ENCODE assay signal across 16 mouse cellular contexts in the genomic region with DNA sequence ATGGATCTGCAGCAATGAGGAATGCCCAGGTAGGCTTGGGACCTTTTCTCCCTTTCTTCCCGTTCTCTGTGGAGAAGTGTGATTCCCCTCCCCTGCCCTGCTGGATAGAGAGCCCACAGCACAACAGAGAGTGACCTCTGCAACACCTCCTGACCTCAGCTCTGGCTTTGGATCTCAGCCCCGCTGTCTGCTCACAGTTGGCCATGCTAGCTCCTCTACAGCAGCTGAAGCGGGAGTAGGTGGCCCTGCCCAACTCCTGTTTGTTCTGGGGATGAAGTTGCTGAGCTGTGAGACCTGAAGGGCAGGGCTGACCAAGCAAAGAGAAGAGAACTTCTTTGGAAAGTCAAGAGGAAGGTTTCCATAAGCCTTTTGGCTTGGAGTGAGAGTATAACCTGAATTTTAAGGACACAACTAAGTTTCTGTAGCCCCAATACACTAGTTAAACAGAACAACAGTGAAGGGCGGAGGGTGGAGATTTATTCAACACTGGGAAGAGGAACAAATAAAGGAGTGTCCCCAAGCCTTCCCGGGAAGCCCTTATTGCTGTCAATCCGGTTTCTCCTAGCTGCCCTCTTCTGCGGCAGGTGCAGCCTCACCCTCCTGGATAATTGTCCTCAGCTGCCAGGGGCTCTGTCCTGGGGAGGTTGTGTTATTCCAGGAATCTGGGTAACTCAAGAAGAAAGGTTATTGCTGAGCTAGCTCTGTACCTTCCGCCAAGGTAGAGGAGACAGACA. TPM values are rescaled to one million over a fixed set of nuclear protein-coding genes. Genes with fewer than 3 reads are reported as not detected.
A peak's percentile ranks its signal among the peaks of the same experiment; 100 is the strongest.
DNase-seq lines count a peak whose midpoint lies in the region; ATAC-seq and TF ChIP-seq lines count a peak whose summit lies in the region.
"Had no signal": no experiment of that assay in that cellular context is flagged by ENCODE, and none has a peak within 500 bp of the region (broad histone marks: within the 10 kb centered on the region; RNA-seq: fewer than 3 reads in every experiment).

No protein-coding gene starts in this region.

- H3K36me3 ChIP-seq in stomach, embryonic 14.5 days (ENCODE audit: control insufficient read depth, insufficient read depth, low read length): no peaks in the 10 kb centered on the region
- H3K36me3 ChIP-seq in forebrain, embryonic 11.5 days (ENCODE audit: control insufficient read depth, insufficient read depth, low read length): no peaks in the 10 kb centered on the region
- H3K36me3 ChIP-seq: heart, embryonic 15.5 days; hindbrain, embryonic 12.5 days; limb, embryonic 10.5 days had no signal

- ATAC-seq in stomach, embryonic 14.5 days (ENCODE audit: insufficient number of reproducible peaks, insufficient read depth, low FRiP score, low read depth): peak; percentile 71
- ATAC-seq in forebrain, embryonic 11.5 days (replicated peaks; ENCODE audit: low FRiP score): no peak

- WGBS in lung, adult 2 months: 45% methylated on average over 8 of the region's 8 CpGs
- 30% methylated on average over 8 of the region's 8 CpGs for WGBS in large intestine, adult 2 months
- 52% methylated on average over 8 of the region's 8 CpGs for WGBS in stomach, embryonic 14.5 days
- 72% methylated on average over 8 of the region's 8 CpGs for WGBS in forebrain, embryonic 11.5 days

- peak; percentile 42 for DNase-seq in lung, adult 2 months
- DNase-seq in lung, postnatal 10 days: no peak
- peak; percentile 92 for DNase-seq in ZHBTc4 (ENCODE audit: low read depth, low spot score)
- peak; percentile 82 for DNase-seq in large intestine, adult 2 months (ENCODE audit: low read depth, low spot score)
- DNase-seq in heart, postnatal 36 days: no peak
- no peak for DNase-seq in forebrain, embryonic 11.5 days (ENCODE audit: low spot score)
- DNase-seq in B cell, adult 2 months: no peak
- DNase-seq: adrenal gland, postnatal 14 days; cerebellum, adult 9-11 months; layer of hippocampus, postnatal 36 days; thymus, postnatal 14 days had no signal

- no peak overlapping the region; the same call in 1 of the 2 replicates for H3K4me2 ChIP-seq in stomach, embryonic 14.5 days (replicated peaks; ENCODE audit: low read depth, low read length)
- H3K4me2 ChIP-seq in forebrain, embryonic 11.5 days (ENCODE audit: low read depth, low read length, severe bottlenecking): no peak overlapping the region
- H3K4me2 ChIP-seq: heart, embryonic 15.5 days; hindbrain, embryonic 12.5 days had no signal

- no peak for TF ChIP-seq CTCF in lung, adult 2 months (IDR thresholded peaks at IDR 0.05; ENCODE audit: insufficient read depth, low read length)

- peak overlapping the region; percentile 88 for H3K27ac ChIP-seq in stomach, embryonic 14.5 days (ENCODE audit: low read length)
- no peak overlapping the region for H3K27ac ChIP-seq in forebrain, embryonic 11.5 days (ENCODE audit: low read depth, low read length)
- H3K27ac ChIP-seq: heart, embryonic 15.5 days; hindbrain, embryonic 12.5 days; limb, embryonic 10.5 days had no signal

- TF ChIP-seq POLR2A in lung, adult 2 months (IDR thresholded peaks at IDR 0.05; ENCODE audit: borderline replicate concordance, extremely low read depth, low read depth, low read length): no peak

- no peaks in the 10 kb centered on the region for H3K27me3 ChIP-seq in stomach, embryonic 14.5 days (ENCODE audit: control insufficient read depth, insufficient read depth, low read length)
- H3K27me3 ChIP-seq in forebrain, embryonic 11.5 days (ENCODE audit: control insufficient read depth, insufficient read depth, low read length): no peaks in the 10 kb centered on the region
- H3K27me3 ChIP-seq: hindbrain, embryonic 12.5 days had no signal

- no peak overlapping the region for H3K4me3 ChIP-seq in lung, adult 2 months (replicated peaks; ENCODE audit: extremely low read depth, low read depth, low read length)
- no peak overlapping the region for H3K4me3 ChIP-seq in stomach, embryonic 14.5 days (ENCODE audit: low read depth, low read length)
- H3K4me3 ChIP-seq in forebrain, embryonic 11.5 days (ENCODE audit: low read depth, low read length): no peak overlapping the region
- H3K4me3 ChIP-seq: heart, embryonic 15.5 days; hindbrain, embryonic 12.5 days; limb, embryonic 10.5 days had no signal

- H3K9me3 ChIP-seq in stomach, embryonic 14.5 days (ENCODE audit: control insufficient read depth, low read depth, low read length): no peaks in the 10 kb centered on the region
- no peaks in the 10 kb centered on the region for H3K9me3 ChIP-seq in forebrain, embryonic 11.5 days (ENCODE audit: control insufficient read depth, low read length)
- H3K9me3 ChIP-seq: heart, embryonic 15.5 days; hindbrain, embryonic 12.5 days; limb, embryonic 10.5 days had no signal

- no peak overlapping the region for H3K9ac ChIP-seq in stomach, embryonic 14.5 days (replicated peaks; ENCODE audit: low read depth, low read length)
- H3K9ac ChIP-seq in forebrain, embryonic 11.5 days (ENCODE audit: low read length): no peak overlapping the region
- H3K9ac ChIP-seq: heart, embryonic 15.5 days; hindbrain, embryonic 12.5 days had no signal

- intact Hi-C loops in heart, postnatal 36 days (cut with DNase I): no loop called here

- H3K4me1 ChIP-seq in lung, adult 2 months (ENCODE audit: control insufficient read depth, insufficient read depth, low read length): peaks cover 7% of the 10 kb centered on the region
- peaks cover 2% of the 10 kb centered on the region; the same call in 1 of the 2 replicates for H3K4me1 ChIP-seq in stomach, embryonic 14.5 days (ENCODE audit: control insufficient read depth, insufficient read depth, low read length)
- H3K4me1 ChIP-seq in forebrain, embryonic 11.5 days (replicated peaks; ENCODE audit: control insufficient read depth, insufficient read depth, low read length): no peaks in the 10 kb centered on the region
- H3K4me1 ChIP-seq: heart, embryonic 15.5 days; hindbrain, embryonic 12.5 days had no signal

RNA-seq across cellular contexts. Expression of a gene that starts 45.2 kb away (rescaled TPM):
- polyA plus RNA-seq in lung, adult 2 months (2012; rRNA removed): 421 and 464 TPM in 2 replicates
- polyA plus RNA-seq in large intestine, adult 2 months (2012; rRNA removed): 29.1 and 33.3 TPM in 2 replicates
- 7.5 and 9.8 TPM in 2 replicates for polyA plus RNA-seq in stomach, embryonic 14.5 days (2014; fragmentation: Nextera tagmentation; extraction: Ambion mirVana)
- total RNA-seq in heart, postnatal 36 days (2021): 100 to 1,000 TPM; 107 to 114 TPM
- 9.0 and 11.7 TPM in 2 replicates for polyA plus RNA-seq in forebrain, embryonic 11.5 days (2014; fragmentation: Nextera tagmentation; extraction: Ambion mirVana)
- total RNA-seq: CH12.LX had no signal

Comparison
In these comparisons a context has a peak if more than half of its experiments do, and no peak if none do; other contexts are left out.
1. DNase-seq: peak in lung, adult 2 months (single experiment), ZHBTc4 (single experiment) and large intestine, adult 2 months (single experiment); none in lung, postnatal 10 days (single experiment), heart, postnatal 36 days (0 of 2), forebrain, embryonic 11.5 days (single experiment) and B cell, adult 2 months (0 of 2).
2. RNA of a gene that starts 45.2 kb away (polyA plus RNA-seq): 421 to 464 TPM in lung, adult 2 months; 29.1 to 33.3 TPM in large intestine, adult 2 months, 7.5 to 9.8 TPM in stomach, embryonic 14.5 days and 9.0 to 11.7 TPM in forebrain, embryonic 11.5 days; every median in the first group is over 10 times any median in the second.